Mouse (Mus musculus): ENCODE data around the gene Mpp3.

DNA sequence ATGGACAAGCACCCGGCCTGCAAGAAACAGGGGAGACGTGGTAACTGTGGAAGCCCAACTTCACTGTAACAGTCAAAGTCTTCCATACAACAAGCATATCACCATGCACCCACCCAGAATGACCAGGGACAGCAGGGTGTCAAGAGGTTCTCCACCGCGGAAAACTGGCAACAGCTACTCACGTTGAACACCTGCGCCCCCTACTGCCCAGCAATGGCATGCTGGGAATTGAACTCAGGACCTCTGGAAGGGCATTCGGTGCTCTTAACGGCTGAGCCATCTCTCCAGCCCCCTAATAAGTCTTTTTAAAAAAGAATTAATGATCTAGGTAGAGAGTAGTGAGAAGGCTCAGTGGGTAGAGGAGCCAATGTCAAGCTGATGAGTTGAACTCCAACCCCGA is 53.3 kb downstream of the Mpp3 start:
- TF ChIP-seq CTCF (conservative IDR thresholded peaks at IDR 0.05 in 1 of 2, IDR thresholded peaks at IDR 0.05 in 1 of 2; ENCODE audit: low read depth in 2 of 2, low read length in 2 of 2) (peak in 1 of 2 experiments; percentile 53; a peak in 2 of 4 replicates), TCF12 (IDR thresholded peaks at IDR 0.05; ENCODE audit: low read depth, low read length) (no peak), POLR2A (IDR thresholded peaks at IDR 0.05; ENCODE audit: low read depth, low read length) (no peak), SMC3 (IDR thresholded peaks at IDR 0.05; ENCODE audit: low read depth, low read length) (no peak), POLR2AphosphoS2 (IDR thresholded peaks at IDR 0.05; ENCODE audit: low read depth, low read length) (no peak), ZNF384 (IDR thresholded peaks at IDR 0.05; ENCODE audit: low read depth, low read length) (no peak), ZKSCAN1 (IDR thresholded peaks at IDR 0.05; ENCODE audit: borderline replicate concordance, low read depth, low read length) (no peak), USF1 (IDR thresholded peaks at IDR 0.05; ENCODE audit: low read depth, low read length) (no peak)

All from CH12.LX (cell line).